Comparison of ENCODE assay signal across 8 mouse cellular contexts in the genomic region with DNA sequence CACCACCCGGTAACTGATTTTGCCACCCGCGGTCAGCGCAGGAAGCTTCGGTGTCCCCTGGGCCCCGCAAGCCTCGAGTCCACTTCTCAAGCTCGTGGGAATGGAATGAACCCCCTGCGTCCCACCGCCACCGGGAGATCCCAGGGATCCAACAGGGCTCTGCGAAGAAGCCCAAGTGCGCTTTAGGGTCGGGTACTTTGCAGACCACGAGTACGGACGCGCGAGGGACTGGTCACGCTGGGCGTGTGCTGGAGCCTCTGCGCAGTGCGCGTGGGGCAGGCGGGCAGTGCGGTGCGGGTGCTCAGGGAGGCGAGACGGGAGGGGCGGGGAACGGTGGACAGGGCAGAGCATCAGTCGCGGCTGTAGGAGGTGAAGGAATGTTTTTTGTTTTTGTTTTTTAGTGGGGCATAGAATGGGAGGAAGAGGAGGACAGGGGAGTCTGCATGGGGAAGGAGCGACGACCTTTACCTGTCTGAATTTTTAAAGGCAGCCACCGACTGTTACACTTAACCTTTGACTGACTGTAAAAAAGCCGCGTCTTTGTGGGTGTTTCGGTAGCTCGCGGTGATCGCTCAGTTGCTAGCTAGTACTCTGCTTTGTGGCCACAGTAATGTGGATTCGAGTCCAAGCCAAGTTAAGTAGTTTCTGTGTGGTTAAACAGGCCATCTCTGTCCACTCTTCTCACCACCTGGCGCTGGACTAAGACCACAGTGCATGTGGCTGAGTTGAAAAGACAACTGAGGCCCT. TPM values are rescaled to one million over a fixed set of nuclear protein-coding genes. Genes with fewer than 3 reads are reported as not detected.
DNase-seq lines count a peak whose midpoint lies in the region; ATAC-seq lines count a peak whose summit lies in the region.

No protein-coding gene starts in this region.

- H3K4me2 ChIP-seq in hindbrain, embryonic 16.5 days (ENCODE audit: low read length): peak overlapping the region; percentile 76
- peak overlapping the region; percentile 64 for H3K4me2 ChIP-seq in midbrain, embryonic 16.5 days (ENCODE audit: low read length)

- peaks cover 7% of the 10 kb centered on the region for H3K4me1 ChIP-seq in hindbrain, embryonic 16.5 days (ENCODE audit: control insufficient read depth, insufficient read depth, low read depth, low read length)
- peaks cover 6% of the 10 kb centered on the region for H3K4me1 ChIP-seq in midbrain, embryonic 16.5 days (ENCODE audit: control insufficient read depth, insufficient read depth, low read length)

- DNase-seq in heart, adult 11 months: peak; percentile 85
- DNase-seq in heart, postnatal 4 days: no peak
- peak; percentile 47 for DNase-seq in embryo, embryonic 10.5 days (ENCODE audit: low spot score)
- DNase-seq in left cerebral cortex, postnatal 14 days (ENCODE audit: low spot score in 2 of 2): no peak
- DNase-seq in urinary bladder, postnatal 25 days (ENCODE audit: low spot score): no peak
- no peak for DNase-seq in c-Kit-positive CD71-positive TER-119-positive erythroid progenitor cells, embryonic 14.5 days (ENCODE audit: low spot score)

- no peaks in the 10 kb centered on the region for H3K36me3 ChIP-seq in hindbrain, embryonic 16.5 days (ENCODE audit: control insufficient read depth, insufficient read depth, low read length)
- no peaks in the 10 kb centered on the region for H3K36me3 ChIP-seq in midbrain, embryonic 16.5 days (ENCODE audit: control insufficient read depth, insufficient read depth, low read length)

- intact Hi-C loops in left cerebral cortex, postnatal 14 days (cut with DNase I): no loop called here

- WGBS in hindbrain, embryonic 16.5 days: 1% methylated on average over 44 of the region's 44 CpGs
- whole genome bisulfite sequencing in midbrain, embryonic 16.5 days: 1% methylated on average over 44 of the region's 44 CpGs

- H3K9ac ChIP-seq in hindbrain, embryonic 16.5 days (ENCODE audit: low read depth, low read length): peak overlapping the region; percentile 53
- H3K9ac ChIP-seq in midbrain, embryonic 16.5 days (ENCODE audit: low read depth, low read length): peak overlapping the region; percentile 50

- ATAC-seq in hindbrain, embryonic 16.5 days: no peak
- no peak for ATAC-seq in midbrain, embryonic 16.5 days

- H3K4me3 ChIP-seq in hindbrain, embryonic 16.5 days (ENCODE audit: low read length): peak overlapping the region; percentile 37
- H3K4me3 ChIP-seq in midbrain, embryonic 16.5 days (ENCODE audit: low read depth, low read length): peak overlapping the region; percentile 34

- H3K27ac ChIP-seq in hindbrain, embryonic 16.5 days (ENCODE audit: low read depth, low read length): no peak overlapping the region
- no peak overlapping the region for H3K27ac ChIP-seq in midbrain, embryonic 16.5 days (ENCODE audit: low read length)

- H3K27me3 ChIP-seq in hindbrain, embryonic 16.5 days (replicated peaks; ENCODE audit: control insufficient read depth, insufficient read depth, low read length): peaks cover 38% of the 10 kb centered on the region
- peaks cover 37% of the 10 kb centered on the region for H3K27me3 ChIP-seq in midbrain, embryonic 16.5 days (ENCODE audit: control insufficient read depth, insufficient read depth, low read depth, low read length)

- H3K9me3 ChIP-seq in hindbrain, embryonic 16.5 days (ENCODE audit: control insufficient read depth, low read length): no peaks in the 10 kb centered on the region
- no peaks in the 10 kb centered on the region for H3K9me3 ChIP-seq in midbrain, embryonic 16.5 days (replicated peaks; ENCODE audit: control insufficient read depth, low read length, poor library complexity, severe bottlenecking)

RNA-seq across cellular contexts. Expression of a gene that starts 23.0 kb away (rescaled TPM):
- total RNA-seq in heart, postnatal 4 days (2021): under 1 TPM in 1 of 2 experiments, not detected in 1; 0.50 TPM
- not detected in 2 replicates for polyA plus RNA-seq in hindbrain, embryonic 16.5 days (2015; fragmentation: Nextera tagmentation; extraction: Ambion mirVana)
- polyA plus RNA-seq in midbrain, embryonic 16.5 days (2015; fragmentation: Nextera tagmentation; extraction: Ambion mirVana): not detected in 2 replicates
- not detected for total RNA-seq in left cerebral cortex, postnatal 14 days (2021)

RNA-seq across cellular contexts. Expression of a gene that starts 49.9 kb away (rescaled TPM):
- total RNA-seq in heart, postnatal 4 days (2021): 10 to 100 TPM; 95.6 to 97.0 TPM
- 3.3 and 3.5 TPM in 2 replicates for polyA plus RNA-seq in hindbrain, embryonic 16.5 days (2015; fragmentation: Nextera tagmentation; extraction: Ambion mirVana)
- 1.8 and 2.4 TPM in 2 replicates for polyA plus RNA-seq in midbrain, embryonic 16.5 days (2015; fragmentation: Nextera tagmentation; extraction: Ambion mirVana)
- under 1 TPM; 0.18 to 0.42 TPM for total RNA-seq in left cerebral cortex, postnatal 14 days (2021)

Comparison
In these comparisons a context has a peak if more than half of its experiments do, and no peak if none do; other contexts are left out.
1. DNase-seq: peak in heart, adult 11 months (single experiment) and embryo, embryonic 10.5 days (single experiment); none in heart, postnatal 4 days (single experiment), left cerebral cortex, postnatal 14 days (0 of 2), urinary bladder, postnatal 25 days (single experiment) and c-Kit-positive CD71-positive TER-119-positive erythroid progenitor cells, embryonic 14.5 days (single experiment).
2. RNA of a gene that starts 49.9 kb away (total RNA-seq): 95.6 to 97.0 TPM in heart, postnatal 4 days; 0.18 to 0.42 TPM in left cerebral cortex, postnatal 14 days; every median in the first group is over 10 times any median in the second.